Mouse (Mus musculus): ENCODE measurements at regions not wholly inside any gene's neighbourhood (a gene's known extent, or its start where the extent isn't known, plus 50 kb on each side); places are given as distances from the start of the nearest gene placed in this dataset.

DNA sequence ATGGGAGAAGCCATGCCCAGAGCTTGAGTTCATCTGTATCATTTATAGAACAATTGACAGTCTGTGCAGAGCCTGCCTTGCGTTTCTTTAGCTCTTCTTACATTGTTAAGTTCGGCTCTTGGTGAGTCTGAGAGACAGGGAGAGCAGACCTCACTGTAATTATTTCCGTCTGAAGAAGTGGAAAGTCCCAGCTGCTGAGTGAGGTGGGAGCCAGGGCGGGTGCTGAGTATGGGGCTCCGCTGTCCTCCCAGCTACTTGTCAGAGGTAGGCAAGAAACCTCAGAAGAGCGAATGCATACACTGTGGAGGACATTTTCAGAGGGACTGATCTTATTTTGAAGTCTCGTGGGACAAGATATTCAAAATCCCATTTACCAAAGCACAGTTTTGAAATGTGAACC, 172.9 kb downstream of the Vrk1 start:
- Histone ChIP-seq H3K36me3 (ENCODE audit: control insufficient read depth, insufficient read depth) (no peaks in the 10 kb centered on the region), H3K9me3 (replicated peaks; ENCODE audit: control insufficient read depth, low read length) (no peaks in the 10 kb centered on the region), H3K4me2 (ENCODE audit: low read depth, low read length) (no peak overlapping the region), H3K4me3 (ENCODE audit: low read depth, low read length) (no peak overlapping the region), H3K9ac (ENCODE audit: low read depth, low read length) (no peak overlapping the region), H3K27me3 (ENCODE audit: control insufficient read depth, insufficient read depth, low read depth, low read length) (no peaks in the 10 kb centered on the region), H3K4me1 (ENCODE audit: control insufficient read depth, low read depth, low read length) (no peaks in the 10 kb centered on the region), H3K27ac (ENCODE audit: low read length) (no peak overlapping the region)
- ATAC-seq (ENCODE audit: low read depth), result no peak
- WGBS (ENCODE audit: insufficient replicate concordance), result 55% methylated on average over 7 of the region's 7 CpGs

DNA sequence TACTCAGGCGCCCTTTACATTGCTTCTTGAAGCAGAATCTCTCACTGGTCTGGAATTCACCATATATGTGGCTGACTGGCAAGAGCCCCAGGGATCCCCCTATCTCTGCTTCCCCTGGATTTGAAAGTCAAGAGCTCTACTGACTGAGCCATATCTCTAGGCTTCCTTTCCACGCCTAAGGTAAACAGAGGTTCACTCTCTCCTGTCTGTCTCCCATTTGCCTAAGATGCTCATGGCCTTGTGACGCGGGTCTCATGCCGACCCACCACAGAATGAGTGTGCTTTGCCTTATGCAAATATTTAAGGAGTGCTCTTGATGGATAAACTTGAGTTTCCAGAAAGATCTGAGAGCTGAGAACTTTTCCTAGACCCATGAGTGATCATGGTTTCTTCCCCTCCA, 173.9 kb downstream of the Vrk1 start:
- H3K4me1 ChIP-seq (ENCODE audit: control insufficient read depth, low read depth, low read length), result no peaks in the 10 kb centered on the region
- H3K27ac ChIP-seq (ENCODE audit: low read length), result no peak overlapping the region
- ATAC-seq (ENCODE audit: low read depth), result no peak
- H3K4me3 ChIP-seq (ENCODE audit: low read depth, low read length), result no peak overlapping the region
- H3K9me3 ChIP-seq (replicated peaks; ENCODE audit: control insufficient read depth, low read length), result no peaks in the 10 kb centered on the region
- no peaks in the 10 kb centered on the region for H3K36me3 ChIP-seq (ENCODE audit: control insufficient read depth, insufficient read depth)
- no peak overlapping the region for H3K4me2 ChIP-seq (ENCODE audit: low read depth, low read length)
- no peaks in the 10 kb centered on the region for H3K27me3 ChIP-seq (ENCODE audit: control insufficient read depth, insufficient read depth, low read depth, low read length)
- H3K9ac ChIP-seq (ENCODE audit: low read depth, low read length), result no peak overlapping the region
- 57% methylated on average over 5 of the region's 5 CpGs for WGBS (ENCODE audit: insufficient replicate concordance)

DNA sequence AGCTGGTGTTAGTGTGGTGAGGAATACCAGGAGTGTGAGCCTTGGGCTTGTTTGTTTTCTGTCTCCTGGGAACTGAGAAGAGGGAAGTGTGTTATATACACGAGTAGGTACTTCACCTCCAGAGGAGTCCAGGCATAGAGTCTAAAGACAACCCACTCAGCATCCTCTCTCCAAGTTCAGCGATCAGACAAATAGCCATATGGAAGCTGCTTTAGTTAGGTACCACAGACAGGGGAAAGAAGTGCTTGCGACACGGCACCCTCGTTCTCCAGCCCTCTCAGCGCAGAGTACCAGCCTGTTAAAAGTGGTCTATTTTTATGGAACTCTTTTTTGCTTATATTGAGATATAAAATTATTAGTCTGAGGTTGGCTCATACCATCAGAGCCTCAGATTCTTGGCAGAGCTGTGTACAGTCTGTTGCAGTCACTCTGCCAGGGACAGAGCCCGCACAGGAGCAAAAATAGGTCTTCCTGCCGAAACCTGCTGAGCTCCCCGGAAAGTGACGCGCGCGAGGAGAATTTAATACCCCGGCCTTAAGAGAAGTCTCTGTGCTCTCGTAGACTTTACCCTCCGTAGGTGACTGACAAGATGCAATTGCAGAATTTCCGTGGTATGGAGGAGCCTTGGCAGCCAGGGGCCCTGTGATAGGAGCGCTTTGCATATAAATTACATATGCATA, 175.5 kb downstream of the Vrk1 start:
- Histone ChIP-seq H3K9me3 (replicated peaks; ENCODE audit: control insufficient read depth, low read length) (no peaks in the 10 kb centered on the region), H3K27ac (ENCODE audit: low read length) (no peak overlapping the region), H3K9ac (ENCODE audit: low read depth, low read length) (no peak overlapping the region), H3K36me3 (ENCODE audit: control insufficient read depth, insufficient read depth) (no peaks in the 10 kb centered on the region), H3K4me2 (ENCODE audit: low read depth, low read length) (no peak overlapping the region), H3K4me1 (ENCODE audit: control insufficient read depth, low read depth, low read length) (no peaks in the 10 kb centered on the region), H3K27me3 (ENCODE audit: control insufficient read depth, insufficient read depth, low read depth, low read length) (no peaks in the 10 kb centered on the region), H3K4me3 (ENCODE audit: low read depth, low read length) (no peak overlapping the region)
- ATAC-seq (ENCODE audit: low read depth), result no peak
- WGBS (ENCODE audit: insufficient replicate concordance), result 61% methylated on average over 18 of the region's 18 CpGs

DNA sequence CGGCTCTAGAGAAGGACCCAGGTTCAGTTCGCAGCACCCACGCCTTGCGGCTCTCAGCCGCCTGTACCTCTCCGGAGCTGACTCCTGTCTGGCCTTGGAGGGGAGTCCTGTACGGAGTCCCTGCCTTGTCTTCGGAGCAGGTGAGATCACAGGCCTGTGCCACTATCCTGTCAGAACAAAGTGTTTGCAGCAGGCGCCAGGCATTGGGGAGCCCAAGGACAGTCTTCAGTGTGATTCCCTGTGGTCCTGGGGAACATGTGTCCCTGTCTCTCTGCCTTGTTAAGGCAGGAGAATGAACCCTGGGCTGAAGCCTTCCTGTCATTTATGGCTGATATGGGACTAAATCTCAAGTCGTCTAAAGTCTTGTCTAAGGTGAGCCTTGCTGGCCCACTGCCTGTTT, 176.5 kb downstream of the Vrk1 start:
- ATAC-seq (ENCODE audit: low read depth), result no peak
- Histone ChIP-seq H3K27ac (ENCODE audit: low read length) (no peak overlapping the region), H3K4me1 (ENCODE audit: control insufficient read depth, low read depth, low read length) (no peaks in the 10 kb centered on the region), H3K9ac (ENCODE audit: low read depth, low read length) (no peak overlapping the region), H3K4me2 (ENCODE audit: low read depth, low read length) (no peak overlapping the region), H3K27me3 (ENCODE audit: control insufficient read depth, insufficient read depth, low read depth, low read length) (no peaks in the 10 kb centered on the region), H3K36me3 (ENCODE audit: control insufficient read depth, insufficient read depth) (no peaks in the 10 kb centered on the region), H3K9me3 (replicated peaks; ENCODE audit: control insufficient read depth, low read length) (no peaks in the 10 kb centered on the region), H3K4me3 (ENCODE audit: low read depth, low read length) (no peak overlapping the region)
- 74% methylated on average over 10 of the region's 10 CpGs for WGBS (ENCODE audit: insufficient replicate concordance)

DNA sequence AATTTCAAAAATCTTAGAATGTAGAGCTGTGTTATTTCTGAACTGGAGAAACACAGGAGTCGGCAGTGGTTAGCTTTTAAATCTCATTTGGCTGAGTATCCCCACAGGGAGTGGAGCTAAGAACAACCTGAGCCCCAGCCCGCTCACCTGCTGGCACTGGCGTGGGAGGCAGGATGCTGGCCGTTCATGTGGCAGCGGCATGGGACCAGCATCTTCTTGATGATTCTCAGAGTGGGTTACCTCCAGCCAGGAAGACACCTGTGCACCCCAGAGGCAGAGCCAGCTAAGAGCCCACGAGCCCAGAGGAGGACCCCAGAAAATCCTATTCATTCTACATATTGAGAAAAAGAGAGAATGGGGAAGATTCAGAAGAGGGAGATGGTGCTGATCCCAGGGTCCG, 181.7 kb downstream of the Vrk1 start:
- Histone ChIP-seq H3K4me1 (ENCODE audit: control insufficient read depth, low read depth, low read length) (no peaks in the 10 kb centered on the region), H3K9ac (ENCODE audit: low read depth, low read length) (no peak overlapping the region), H3K4me3 (ENCODE audit: low read depth, low read length) (no peak overlapping the region), H3K9me3 (replicated peaks; ENCODE audit: control insufficient read depth, low read length) (no peaks in the 10 kb centered on the region), H3K27ac (ENCODE audit: low read length) (no peak overlapping the region), H3K4me2 (ENCODE audit: low read depth, low read length) (no peak overlapping the region), H3K36me3 (ENCODE audit: control insufficient read depth, insufficient read depth) (no peaks in the 10 kb centered on the region), H3K27me3 (ENCODE audit: control insufficient read depth, insufficient read depth, low read depth, low read length) (no peaks in the 10 kb centered on the region)
- no peak for ATAC-seq (ENCODE audit: low read depth)
- 70% methylated on average over 7 of the region's 7 CpGs for WGBS (ENCODE audit: insufficient replicate concordance)

DNA sequence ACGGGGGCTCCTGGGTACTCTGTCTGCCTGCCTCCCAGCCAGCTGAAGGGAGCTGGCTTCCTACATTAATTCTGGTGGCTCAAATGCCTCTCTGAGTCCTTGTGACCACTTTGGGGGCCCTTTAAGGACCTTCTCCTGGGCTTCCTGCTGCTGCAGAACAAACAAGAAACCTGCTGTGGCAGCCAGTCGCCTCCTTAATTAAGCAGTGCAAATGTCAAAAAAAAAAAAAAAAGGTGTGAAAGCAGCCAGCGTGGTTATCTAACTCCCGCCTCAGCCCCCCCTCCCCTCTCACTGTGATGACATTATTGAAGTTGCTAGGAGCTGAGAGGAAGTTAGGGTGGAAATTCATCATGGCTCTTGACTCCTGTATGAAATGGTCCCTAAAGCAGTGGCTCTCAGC, 189.3 kb downstream of the Vrk1 start:
- no peak overlapping the region for H3K27ac ChIP-seq (ENCODE audit: low read length)
- H3K4me2 ChIP-seq (ENCODE audit: low read depth, low read length), result no peak overlapping the region
- H3K9ac ChIP-seq (ENCODE audit: low read depth, low read length), result no peak overlapping the region
- 17% methylated on average over 4 of the region's 4 CpGs for WGBS (ENCODE audit: insufficient replicate concordance)
- H3K27me3 ChIP-seq (ENCODE audit: control insufficient read depth, insufficient read depth, low read depth, low read length), result no peaks in the 10 kb centered on the region
- no peaks in the 10 kb centered on the region for H3K4me1 ChIP-seq (ENCODE audit: control insufficient read depth, low read depth, low read length)
- H3K9me3 ChIP-seq (replicated peaks; ENCODE audit: control insufficient read depth, low read length), result no peaks in the 10 kb centered on the region
- no peak overlapping the region for H3K4me3 ChIP-seq (ENCODE audit: low read depth, low read length)
- ATAC-seq (ENCODE audit: low read depth), result no peak
- H3K36me3 ChIP-seq (ENCODE audit: control insufficient read depth, insufficient read depth), result no peaks in the 10 kb centered on the region

DNA sequence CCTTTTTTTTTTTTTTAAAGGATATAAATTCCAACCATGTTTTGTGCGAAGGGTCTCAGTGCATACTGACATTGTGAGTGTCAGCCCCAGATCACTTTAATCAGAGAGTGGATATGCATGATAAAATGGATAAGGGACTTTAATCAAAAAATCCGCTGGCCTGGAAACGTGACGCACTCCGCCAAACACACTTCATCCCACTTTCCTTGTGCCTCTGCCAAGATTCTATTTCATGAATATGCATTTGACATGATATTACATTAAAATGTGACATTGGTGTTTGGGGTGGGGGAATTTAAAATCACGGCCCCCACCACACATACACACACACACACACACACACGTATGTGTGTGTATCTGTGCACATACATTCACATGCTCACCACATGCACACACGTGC, 193.5 kb downstream of the Vrk1 start:
- no peak for ATAC-seq (ENCODE audit: low read depth)
- H3K27me3 ChIP-seq (ENCODE audit: control insufficient read depth, insufficient read depth, low read depth, low read length), result no peaks in the 10 kb centered on the region
- H3K36me3 ChIP-seq (ENCODE audit: control insufficient read depth, insufficient read depth), result no peaks in the 10 kb centered on the region
- H3K4me3 ChIP-seq (ENCODE audit: low read depth, low read length), result no peak overlapping the region
- no peak overlapping the region for H3K9ac ChIP-seq (ENCODE audit: low read depth, low read length)
- no peak overlapping the region for H3K27ac ChIP-seq (ENCODE audit: low read length)
- H3K9me3 ChIP-seq (replicated peaks; ENCODE audit: control insufficient read depth, low read length), result no peaks in the 10 kb centered on the region
- 68% methylated on average over 8 of the region's 8 CpGs for WGBS (ENCODE audit: insufficient replicate concordance)
- no peaks in the 10 kb centered on the region for H3K4me1 ChIP-seq (ENCODE audit: control insufficient read depth, low read depth, low read length)
- no peak overlapping the region for H3K4me2 ChIP-seq (ENCODE audit: low read depth, low read length)

DNA sequence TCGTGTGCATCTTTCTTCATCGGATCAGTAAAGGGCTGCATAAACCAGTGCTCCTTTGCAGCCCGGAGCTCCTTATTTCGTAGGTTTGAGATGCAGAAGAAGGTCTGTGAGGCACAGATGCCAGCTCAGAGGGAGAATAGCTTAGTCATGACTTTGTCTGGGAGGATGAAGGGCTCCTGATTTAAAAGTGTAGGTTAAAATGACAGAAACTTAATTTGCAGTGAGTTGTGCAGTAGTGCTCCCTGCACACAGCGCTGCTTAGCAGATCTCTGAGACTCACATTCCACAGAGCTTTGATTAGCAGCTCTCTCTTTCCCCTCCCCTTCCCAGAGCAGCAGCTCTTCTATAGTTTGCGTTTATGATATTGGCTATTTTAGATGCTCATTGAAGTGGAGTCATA, 200.9 kb downstream of the Vrk1 start:
- no peak overlapping the region for H3K9ac ChIP-seq (ENCODE audit: low read depth, low read length)
- WGBS (ENCODE audit: insufficient replicate concordance), result 69% methylated on average over 6 of the region's 6 CpGs
- no peak for ATAC-seq (ENCODE audit: low read depth)
- H3K36me3 ChIP-seq (ENCODE audit: control insufficient read depth, insufficient read depth), result no peaks in the 10 kb centered on the region
- no peak overlapping the region for H3K4me3 ChIP-seq (ENCODE audit: low read depth, low read length)
- no peak overlapping the region for H3K4me2 ChIP-seq (ENCODE audit: low read depth, low read length)
- no peaks in the 10 kb centered on the region for H3K9me3 ChIP-seq (replicated peaks; ENCODE audit: control insufficient read depth, low read length)
- H3K27ac ChIP-seq (ENCODE audit: low read length), result no peak overlapping the region
- no peaks in the 10 kb centered on the region for H3K27me3 ChIP-seq (ENCODE audit: control insufficient read depth, insufficient read depth, low read depth, low read length)
- H3K4me1 ChIP-seq (ENCODE audit: control insufficient read depth, low read depth, low read length), result no peaks in the 10 kb centered on the region

DNA sequence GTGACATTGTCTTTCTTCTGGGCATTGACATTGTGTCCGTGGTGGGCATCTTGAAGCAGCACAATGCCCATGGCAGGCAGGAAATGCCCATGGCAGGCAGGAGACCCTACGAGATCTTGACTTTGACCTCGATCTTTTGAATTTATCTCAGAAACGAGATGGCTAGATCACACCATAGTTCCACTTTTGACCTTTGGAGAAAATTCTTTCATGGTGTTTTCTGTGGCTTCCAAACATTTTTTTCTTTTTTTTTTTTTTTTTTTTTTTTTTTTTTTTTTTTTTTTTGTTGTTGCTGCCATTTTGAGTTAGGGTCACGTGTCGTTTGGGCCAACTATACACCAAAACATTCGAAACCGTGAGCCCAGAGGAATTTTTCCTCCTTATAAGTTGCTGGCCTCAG, 201.5 kb downstream of the Vrk1 start:
- no peak for ATAC-seq (ENCODE audit: low read depth)
- Histone ChIP-seq H3K27me3 (ENCODE audit: control insufficient read depth, insufficient read depth, low read depth, low read length) (no peaks in the 10 kb centered on the region), H3K36me3 (ENCODE audit: control insufficient read depth, insufficient read depth) (no peaks in the 10 kb centered on the region), H3K27ac (ENCODE audit: low read length) (no peak overlapping the region), H3K9me3 (replicated peaks; ENCODE audit: control insufficient read depth, low read length) (no peaks in the 10 kb centered on the region), H3K9ac (ENCODE audit: low read depth, low read length) (no peak overlapping the region), H3K4me2 (ENCODE audit: low read depth, low read length) (no peak overlapping the region), H3K4me3 (ENCODE audit: low read depth, low read length) (no peak overlapping the region), H3K4me1 (ENCODE audit: control insufficient read depth, low read depth, low read length) (no peaks in the 10 kb centered on the region)
- WGBS (ENCODE audit: insufficient replicate concordance), result 66% methylated on average over 8 of the region's 8 CpGs

Measured in liver, embryonic 16.5 days (tissue).